Mouse (Mus musculus) spleen, postnatal 0 days (tissue): ENCODE results near the gene Rad9a. TPM values are rescaled to one million over a fixed set of nuclear protein-coding genes. Genes with fewer than 3 reads are reported as not detected.

Experiments
- polyA plus RNA-seq: library from polyadenylated mRNA; unstranded; fragments of >200 nt; fragmentation: Nextera tagmentation; extraction: Ambion mirVana; gene quantifications from 2 replicates; pipeline ENCODE4 v1.2.1, GENCODE M21; 2015

The Rad9a gene
- 17.5 and 19.7 TPM in 2 replicates for polyA plus RNA-seq

DNA sequence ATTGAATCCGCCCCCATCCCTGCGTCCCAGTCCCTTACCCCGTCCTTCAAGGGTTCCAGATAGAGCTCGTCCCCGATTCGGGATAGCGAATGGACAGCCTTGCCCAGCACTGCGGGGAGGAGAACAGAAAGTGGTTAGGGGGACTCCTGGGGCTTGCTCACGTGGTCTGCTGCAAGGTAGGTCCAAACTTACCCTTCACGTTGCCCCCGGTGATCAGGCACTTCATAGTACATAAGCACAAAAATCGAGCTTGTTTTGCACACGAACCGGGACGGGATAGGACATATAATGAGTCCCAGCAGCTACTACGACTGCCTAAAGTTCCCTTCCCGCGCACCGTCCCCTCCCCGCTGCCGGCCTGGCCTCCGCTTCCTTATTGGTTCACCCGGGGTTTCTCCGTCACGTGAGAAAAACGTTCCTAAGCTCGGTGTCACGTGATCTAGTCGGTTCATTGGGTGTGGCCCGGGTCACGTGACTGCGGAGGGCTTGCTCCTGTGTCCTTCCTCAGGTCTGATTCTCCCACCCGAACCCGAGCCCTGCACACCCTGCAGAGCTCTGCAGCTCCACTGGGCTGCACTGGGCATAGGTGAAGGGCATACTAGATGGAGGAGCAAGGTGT lies at the start of gene Rad9a:
Gene Rad9a, minus strand, starts transcription at position 372 of the 619 bp plus-strand sequence.

GRCm38 (mm10) chr19:4231253-4232185 lies 30.1 kb upstream of the Rad9a start, which contains the start of gene Pold4:
TSS of gene Pold4 (plus strand) at chr19:4231899.

DNA sequence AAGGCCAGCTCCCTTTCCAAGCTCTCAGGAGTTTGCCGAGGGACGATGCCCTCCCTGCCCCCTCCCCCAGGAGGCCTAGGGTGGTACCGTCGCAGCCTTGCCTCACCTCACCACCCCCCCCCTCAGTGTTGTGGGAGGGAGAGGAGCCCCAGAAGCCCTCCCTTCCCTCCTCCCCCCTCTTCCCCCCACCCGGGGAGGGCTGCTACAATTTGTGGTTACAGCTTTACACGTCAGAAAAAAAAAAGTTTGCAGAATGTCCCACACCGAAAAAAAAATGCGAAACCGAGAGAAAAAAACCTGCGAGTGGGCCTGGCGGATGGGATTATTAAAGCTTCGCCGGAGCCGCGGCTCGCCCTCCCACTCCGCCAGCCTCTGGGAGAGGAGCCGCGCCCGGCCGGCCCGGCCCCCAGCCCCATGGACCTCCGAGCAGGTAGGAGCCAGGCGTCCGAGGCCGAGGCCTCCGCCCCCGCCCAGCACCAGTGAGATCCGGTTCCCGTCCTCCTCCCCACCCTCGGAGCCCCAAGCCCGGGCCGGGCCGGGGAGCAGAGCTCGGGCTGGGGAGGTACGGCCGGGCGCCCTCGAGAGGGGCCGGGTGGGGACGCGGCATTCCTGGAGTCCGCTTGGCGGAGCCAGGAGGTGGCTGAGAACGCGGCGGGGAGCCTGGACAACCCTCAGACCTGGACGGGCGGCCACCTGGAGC lies 12.8 kb upstream of the Rad9a start, which contains the start of the genes Clcf1 and AC109138.7:
Gene Clcf1, plus strand, starts transcription at position 168 of the 700 bp plus-strand sequence.
Gene AC109138.7, plus strand, starts transcription at position 287 of the 700 bp plus-strand sequence.

DNA sequence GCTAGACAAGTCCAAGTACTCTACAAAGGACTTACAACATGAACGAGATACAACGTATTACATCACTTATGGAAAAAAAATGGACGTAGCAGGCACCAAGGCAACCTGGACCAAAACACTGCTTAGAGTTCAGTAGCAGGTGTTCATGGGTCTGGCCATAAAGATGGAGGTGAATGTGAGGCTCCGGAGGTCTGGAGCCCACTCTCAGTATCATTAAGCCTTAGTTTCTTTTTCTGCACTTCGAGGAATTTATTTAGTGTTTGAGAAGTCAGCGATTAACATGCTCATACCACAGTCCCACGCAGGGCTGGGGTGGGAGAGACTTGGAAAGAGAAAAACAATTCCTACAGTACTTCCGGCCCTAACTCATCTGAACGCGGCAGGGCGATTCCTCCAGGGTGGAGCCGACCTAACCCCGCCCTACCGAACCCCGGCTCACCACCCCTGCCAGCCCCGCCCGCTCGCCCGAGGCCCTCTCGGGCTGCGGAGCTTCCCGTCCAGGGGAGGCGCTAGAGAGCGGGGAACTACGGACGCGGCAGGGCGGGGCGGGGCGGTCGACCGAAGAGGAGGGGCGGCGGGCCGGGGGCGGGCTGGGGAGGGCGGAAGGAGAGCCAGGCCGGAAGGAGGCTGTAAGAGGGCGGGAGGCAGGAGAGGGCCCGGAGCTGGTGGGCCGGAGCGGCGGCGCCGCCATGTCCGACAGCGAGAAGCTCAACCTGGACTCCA lies 9.8 kb downstream of the Rad9a start, which contains the start of gene Ppp1ca:
Gene Ppp1ca, plus strand, starts transcription at position 538 of the 723 bp plus-strand sequence.

DNA sequence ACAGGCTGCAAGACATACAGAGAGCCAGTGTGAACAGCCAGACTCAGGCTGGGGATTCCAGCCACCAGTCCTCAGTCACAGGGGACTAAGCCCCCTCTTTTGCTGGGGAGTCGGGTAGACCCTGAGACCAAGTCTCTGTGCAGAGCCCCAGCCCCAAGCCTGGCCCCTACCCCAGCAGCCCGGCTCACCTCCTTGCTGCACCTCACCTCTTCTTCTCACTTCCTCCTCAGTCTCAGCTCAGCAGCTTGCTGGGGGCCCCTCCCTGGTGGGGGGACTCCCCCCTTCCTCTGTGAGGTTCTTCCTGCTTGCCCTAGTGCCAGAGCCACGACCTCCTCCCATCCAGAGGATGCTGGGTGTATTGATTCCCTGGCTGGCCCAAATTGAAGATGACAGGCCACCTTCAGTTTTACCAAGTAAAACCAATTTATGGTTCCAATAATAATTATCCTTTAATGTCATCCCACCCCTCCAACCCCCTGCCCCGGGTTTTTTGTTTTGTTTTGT lies 10.6 kb downstream of the Rad9a start, which contains the start of gene Tbc1d10c:
Gene Tbc1d10c, minus strand, starts transcription at position 454 of the 504 bp plus-strand sequence.

DNA sequence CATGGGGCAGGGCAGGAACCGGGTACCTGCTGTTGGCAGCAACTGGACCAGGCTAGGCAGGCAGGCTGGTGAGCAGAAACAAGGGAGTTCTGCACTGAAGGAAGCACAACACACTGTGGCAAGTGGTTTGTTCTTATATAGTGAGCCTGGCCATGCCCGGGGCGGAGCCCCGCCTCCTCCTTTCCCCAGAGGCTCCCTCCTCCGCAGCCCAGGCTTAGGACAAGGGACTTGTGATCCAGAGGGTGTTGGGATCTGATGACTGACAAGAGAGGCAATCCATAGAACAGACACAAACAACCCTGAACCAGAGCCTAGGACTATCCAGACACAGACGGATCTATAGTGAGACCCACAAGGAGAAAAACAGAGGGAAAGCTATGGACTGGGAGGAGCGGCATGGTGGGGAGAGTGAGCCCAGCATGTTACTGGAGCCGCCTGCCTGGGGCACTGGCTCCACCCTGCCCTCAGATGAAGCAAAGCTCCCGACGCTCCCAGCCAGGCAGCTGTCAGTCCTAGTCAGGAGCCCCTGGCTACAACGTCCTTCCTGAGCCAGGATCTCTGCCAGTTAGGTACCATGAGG lies 26.0 kb downstream of the Rad9a start, which contains the start of gene Carns1:
Gene Carns1, minus strand, starts transcription at position 112 of the 580 bp plus-strand sequence.

GRCm38 (mm10) chr19:4162646-4163542 lies 38.6 kb downstream of the Rad9a start, which contains the start of gene Rps6kb2:
TSS of gene Rps6kb2 (minus strand) at chr19:4163354.

DNA sequence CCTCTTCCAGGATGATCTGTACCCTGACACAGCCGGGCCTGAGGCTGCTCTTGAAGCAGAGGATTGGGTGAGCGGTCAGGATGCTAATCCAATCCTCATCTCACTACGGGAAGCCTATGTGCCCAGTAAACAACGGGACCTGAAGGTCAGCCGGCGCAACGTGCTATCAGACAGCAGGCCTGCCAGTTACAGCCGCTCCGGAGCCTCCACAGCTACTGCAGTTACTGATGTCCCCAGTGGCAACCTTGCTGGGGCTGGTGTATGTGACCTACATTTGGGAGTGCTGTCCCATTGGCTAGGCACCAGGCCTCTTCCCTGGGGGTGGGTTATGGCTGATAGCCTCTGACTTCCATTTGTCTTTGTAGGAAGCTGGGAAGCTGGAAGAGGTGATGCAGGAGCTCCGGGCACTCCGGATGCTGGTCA lies 48.2 kb downstream of the Rad9a start, which contains the start of gene Ptprcap:
Gene Ptprcap, plus strand, starts transcription at position 373 of the 423 bp plus-strand sequence.

DNA sequence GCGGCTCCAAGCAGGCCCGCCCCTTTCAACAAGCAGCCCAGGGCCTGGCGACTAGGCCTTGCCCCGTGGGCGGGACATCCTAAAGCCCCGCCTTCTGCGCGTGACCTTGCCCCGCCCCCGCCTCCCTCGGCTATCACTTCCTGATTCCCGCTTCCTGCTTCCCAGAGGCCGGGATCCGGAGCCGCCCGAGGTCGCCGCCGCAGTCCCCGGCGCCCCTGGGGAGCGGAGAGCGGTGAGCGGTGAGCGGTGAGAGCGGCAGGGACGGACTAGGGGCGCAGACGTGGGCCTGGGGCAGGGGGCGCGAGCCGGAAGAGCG lies 53.0 kb downstream of the Rad9a start, which contains the start of gene Coro1b:
Gene Coro1b, plus strand, starts transcription at position 129 of the 316 bp plus-strand sequence.

Other genes starting within 250 kb of the Rad9a start
- gene Aldh3b3, start 243.0 kb downstream of the Rad9a start, polyA plus RNA-seq, result 0.08 and 0.15 TPM in 2 replicates
- 0.45 and 0.91 TPM in 2 replicates for gene Aldh3b2, start 229.3 kb downstream of the Rad9a start, polyA plus RNA-seq
- 7.9 and 9.8 TPM in 2 replicates for gene Acy3, start 215.1 kb downstream of the Rad9a start, polyA plus RNA-seq
- 0.06 TPM in 1 of 2 replicates, not detected in the other for gene Tbx10, start 208.9 kb downstream of the Rad9a start, polyA plus RNA-seq
- 20.8 and 22.9 TPM in 2 replicates for gene Nudt8, start 201.1 kb downstream of the Rad9a start, polyA plus RNA-seq
- gene Gm49405, start 201.0 kb downstream of the Rad9a start, polyA plus RNA-seq, result 0.71 and 0.87 TPM in 2 replicates
- gene Doc2g, start 198.3 kb downstream of the Rad9a start, polyA plus RNA-seq, result 1.3 and 1.6 TPM in 2 replicates
- 162 and 170 TPM in 2 replicates for gene Ndufv1, start 188.9 kb downstream of the Rad9a start, polyA plus RNA-seq
- gene Gstp1, start 163.7 kb downstream of the Rad9a start, polyA plus RNA-seq, result 309 and 335 TPM in 2 replicates
- gene Gstp2, start 155.6 kb downstream of the Rad9a start, polyA plus RNA-seq, result 7.4 and 12.0 TPM in 2 replicates
- gene Gstp3, start 142.1 kb downstream of the Rad9a start, polyA plus RNA-seq, result 30.1 and 31.1 TPM in 2 replicates
- gene Cabp2, start 120.1 kb downstream of the Rad9a start, polyA plus RNA-seq, result 0.19 TPM in 1 of 2 replicates, not detected in the other
- 172 and 193 TPM in 2 replicates for gene Cdk2ap2, start 104.5 kb downstream of the Rad9a start, polyA plus RNA-seq
- gene Pitpnm1, start 101.7 kb downstream of the Rad9a start, polyA plus RNA-seq, result 16.6 and 22.5 TPM in 2 replicates
- gene Aip, start 75.8 kb downstream of the Rad9a start, polyA plus RNA-seq, result 46.8 and 51.7 TPM in 2 replicates
- gene Gpr152, start 61.9 kb downstream of the Rad9a start, polyA plus RNA-seq, result not detected in 2 replicates
- gene Cabp4, start 57.6 kb downstream of the Rad9a start, polyA plus RNA-seq, result 0.34 and 0.51 TPM in 2 replicates
- gene Coro1b, start 53.0 kb downstream of the Rad9a start, polyA plus RNA-seq, result 83.9 and 109 TPM in 2 replicates
- 54.1 and 74.8 TPM in 2 replicates for gene Ptprcap, start 48.1 kb downstream of the Rad9a start, polyA plus RNA-seq
- gene Rps6kb2, start 38.3 kb downstream of the Rad9a start, polyA plus RNA-seq, result 30.1 and 37.0 TPM in 2 replicates
- 2.5 and 3.6 TPM in 2 replicates for gene Carns1, start 26.2 kb downstream of the Rad9a start, polyA plus RNA-seq
- gene Tbc1d10c, start 10.4 kb downstream of the Rad9a start, polyA plus RNA-seq, result 26.1 and 34.7 TPM in 2 replicates
- 442 and 443 TPM in 2 replicates for gene Ppp1ca, start 9.6 kb downstream of the Rad9a start, polyA plus RNA-seq
- gene Clcf1, start 12.6 kb upstream of the Rad9a start, polyA plus RNA-seq, result 3.2 and 4.0 TPM in 2 replicates
- not detected in 2 replicates for gene AC109138.7, start 12.7 kb upstream of the Rad9a start, polyA plus RNA-seq
- 30.2 and 35.5 TPM in 2 replicates for gene Pold4, start 30.2 kb upstream of the Rad9a start, polyA plus RNA-seq
- 4.7 and 6.3 TPM in 2 replicates for gene Ssh3, start 67.5 kb upstream of the Rad9a start, polyA plus RNA-seq
- 1.7 and 2.7 TPM in 2 replicates for gene Ankrd13d, start 81.5 kb upstream of the Rad9a start, polyA plus RNA-seq
- gene Grk2, start 104.6 kb upstream of the Rad9a start, polyA plus RNA-seq, result 23.0 and 33.3 TPM in 2 replicates
- gene Kdm2a, start 196.6 kb upstream of the Rad9a start, polyA plus RNA-seq, result 19.6 and 20.3 TPM in 2 replicates
- 9.0 and 13.6 TPM in 2 replicates for gene Rhod, start 237.8 kb upstream of the Rad9a start, polyA plus RNA-seq